Mouse (Mus musculus) layer of hippocampus, postnatal 10 days (tissue): ENCODE data around the gene Mrpl43. TPM values are rescaled to one million over a fixed set of nuclear protein-coding genes. Genes with fewer than 3 reads are reported as not detected.

Experiments used
- DNase-seq, 2 experiments: peaks; one replicate each; pipeline ENCODE4 v3.0.0; 2021; ENCODE audit warnings: low spot score in 2 of 2
- total RNA-seq, 2 experiments: library from RNA; stranded (reverse); gene quantifications; 2 replicates each; pipeline ENCODE4 v1.2.3; 2021

Mrpl43 gene
- total RNA-seq, 2 experiments from 2014 or later, result 45.3 to 48.9 TPM

GRCm38 (mm10) chr19:45030111-45030510 is 23.9 kb upstream of the Mrpl43 start:
- DNase-seq, result peak; percentile 65 to 71

GRCm38 (mm10) chr19:45029571-45029970 is 23.3 kb upstream of the Mrpl43 start:
- no peak for DNase-seq

GRCm38 (mm10) chr19:45028746-45029145 is 22.5 kb upstream of the Mrpl43 start:
- no peak for DNase-seq

- no peak for DNase-seq
These were observed 21.6 kb upstream of the Mrpl43 start for GRCm38 (mm10) chr19:45027848-45028247.

- DNase-seq, result no peak
These were observed 20.9 kb upstream of the Mrpl43 start for GRCm38 (mm10) chr19:45026958-45027670.

GRCm38 (mm10) chr19:45025937-45026568 is 19.8 kb upstream of the Mrpl43 start:
- DNase-seq, result no peak

GRCm38 (mm10) chr19:45024775-45025174 is 18.5 kb upstream of the Mrpl43 start:
- DNase-seq, result no peak

- DNase-seq, result no peak
These were observed 17.8 kb upstream of the Mrpl43 start for GRCm38 (mm10) chr19:45023993-45024392.

- no peak for DNase-seq
These were observed 15.1 kb upstream of the Mrpl43 start for GRCm38 (mm10) chr19:45021362-45021761.

GRCm38 (mm10) chr19:45020348-45020747 is 14.1 kb upstream of the Mrpl43 start:
- no peak for DNase-seq

GRCm38 (mm10) chr19:45018351-45018831 is 12.1 kb upstream of the Mrpl43 start:
- DNase-seq, result peak in 1 of 2 experiments; percentile 35

- DNase-seq, result peak; percentile 82 to 90
These were observed 11.7 kb upstream of the Mrpl43 start for GRCm38 (mm10) chr19:45017909-45018308.

- peak; percentile 79 to 85 for DNase-seq
These were observed 11.1 kb upstream of the Mrpl43 start for GRCm38 (mm10) chr19:45017216-45017771.

GRCm38 (mm10) chr19:45016341-45017215 is 10.3 kb upstream of the Mrpl43 start:
- peak; percentile 70 to 74 for DNase-seq

- DNase-seq, result no peak
These were observed 9.5 kb upstream of the Mrpl43 start for GRCm38 (mm10) chr19:45015518-45016281.

- peak in 1 of 2 experiments; percentile 52 for DNase-seq
These were observed 8.8 kb upstream of the Mrpl43 start for GRCm38 (mm10) chr19:45014981-45015402.

GRCm38 (mm10) chr19:45014335-45014971 is 8.2 kb upstream of the Mrpl43 start, which contains the start of gene Lzts2:
TSS of gene Lzts2 (plus strand) at chr19:45014414.
- no peak for DNase-seq

GRCm38 (mm10) chr19:45013581-45014225 is 7.5 kb upstream of the Mrpl43 start:
- DNase-seq, result no peak

- DNase-seq, result peak in 1 of 2 experiments; percentile 15
These were observed 6.4 kb upstream of the Mrpl43 start for GRCm38 (mm10) chr19:45012636-45013035.
